Mouse (Mus musculus) MEL (cell line): Measurements from ENCODE around the gene Hcfc1. TPM values are rescaled to one million over a fixed set of nuclear protein-coding genes. Genes with fewer than 3 reads are reported as not detected.

Experiments used
- DNase-seq: peaks from one replicate; pipeline ENCODE4 v3.0.0; 2011; ENCODE audit warnings: low read depth, low spot score
- H3K27ac ChIP-seq: 2 replicates; pipeline ENCODE4 v1.5.1; 2012; ENCODE audit warnings: low read depth, mild to moderate bottlenecking, control low read depth, low read length, moderate library complexity; ENCODE audit not compliant: control insufficient read depth
- H3K27me3 ChIP-seq, 2 experiments: fragments of 150-350 bp in 1 of 2; sonication (generic) in 1 of 2; 2 replicates each; pipeline ENCODE4 v1.6.1; 2012; ENCODE audit warnings: low read length in 2 of 2, mild to moderate bottlenecking in 2 of 2, improper control_type of control experiment in 1 of 2, moderate library complexity in 1 of 2; ENCODE audit not compliant: insufficient read depth in 2 of 2, control insufficient read depth in 1 of 2
- H3K36me3 ChIP-seq, 2 experiments: 2 replicates each; pipeline ENCODE4 v1.6.1; 2012 to 2014; ENCODE audit warnings: low read length in 2 of 2, improper control_type of control experiment in 1 of 2, inconsistent platforms in 1 of 2, mild to moderate bottlenecking in 1 of 2; ENCODE audit not compliant: insufficient read depth in 2 of 2, control insufficient read depth in 1 of 2
- H3K4me1 ChIP-seq, 2 experiments: fragments of 150-350 bp in 1 of 2; sonication (generic) in 1 of 2; 2 replicates each; pipeline ENCODE4 v1.6.1; 2012; ENCODE audit warnings: low read length in 2 of 2, improper control_type of control experiment in 1 of 2, mild to moderate bottlenecking in 1 of 2; ENCODE audit not compliant: insufficient read depth in 2 of 2, control insufficient read depth in 1 of 2
- H3K4me3 ChIP-seq, 2 experiments: fragments of 150-350 bp in 1 of 2; sonication (generic) in 1 of 2; 2 replicates each; pipeline ENCODE4 v1.5.1; 2012; ENCODE audit warnings: low read depth in 2 of 2, low read length in 2 of 2, mild to moderate bottlenecking in 2 of 2, moderate library complexity in 2 of 2, control low read depth in 1 of 2, improper control_type of control experiment in 1 of 2; ENCODE audit not compliant: control insufficient read depth in 1 of 2, insufficient read depth in 1 of 2
- H3K79me2 ChIP-seq: 2 replicates; pipeline ENCODE4 v1.6.1; 2012; ENCODE audit warnings: mild to moderate bottlenecking, low read length, moderate library complexity; ENCODE audit not compliant: control insufficient read depth, poor library complexity, insufficient read depth
- H3K9ac ChIP-seq: 2 replicates; pipeline ENCODE4 v1.6.1; 2012; ENCODE audit warnings: low read depth, mild to moderate bottlenecking, control low read depth, low read length, moderate library complexity; ENCODE audit not compliant: control insufficient read depth, poor library complexity, severe bottlenecking
- H3K9me3 ChIP-seq: fragments of 150-350 bp; sonication (generic); replicated peaks from 2 replicates; pipeline ENCODE4 v1.6.1; 2012; ENCODE audit warnings: mild to moderate bottlenecking, low read length, improper control_type of control experiment, moderate library complexity; ENCODE audit not compliant: insufficient read depth
- BHLHE40 ChIP-seq: IDR thresholded peaks from 2 replicates; pipeline ENCODE4 v1.6.1; 2012; ENCODE audit warnings: low read depth, mild to moderate bottlenecking, inconsistent platforms, low read length, improper control_type of control experiment, borderline replicate concordance
- CHD1 ChIP-seq: IDR thresholded peaks from 2 replicates; pipeline ENCODE4 v1.6.1; 2012; ENCODE audit warnings: low read depth, mild to moderate bottlenecking, inconsistent platforms, low read length, improper control_type of control experiment
- CHD2 ChIP-seq: IDR thresholded peaks from 2 replicates; pipeline ENCODE4 v1.6.1; 2011; ENCODE audit warnings: low read length, improper control_type of control experiment
- CTCF ChIP-seq, 3 experiments: IDR thresholded peaks in 2 of 3; conservative IDR thresholded peaks in 1 of 3; 2 replicates each; pipeline ENCODE4 v1.5.1; 2011 to 2012; ENCODE audit warnings: low read length in 3 of 3, low read depth in 2 of 3, mild to moderate bottlenecking in 2 of 3, improper control_type of control experiment in 1 of 3, inconsistent platforms in 1 of 3, mixed read lengths in 1 of 3, moderate library complexity in 1 of 3; ENCODE audit not compliant: control insufficient read depth in 1 of 3, insufficient read depth in 1 of 3, poor library complexity in 1 of 3, severe bottlenecking in 1 of 3
- E2F4 ChIP-seq: IDR thresholded peaks from 2 replicates; pipeline ENCODE4 v1.6.1; 2011; ENCODE audit warnings: low read depth, low read length, improper control_type of control experiment, borderline replicate concordance
- ELF1 ChIP-seq: IDR thresholded peaks from 2 replicates; pipeline ENCODE4 v1.6.1; 2014; ENCODE audit warnings: low read depth, mild to moderate bottlenecking, inconsistent platforms, low read length, improper control_type of control experiment, moderate library complexity
- EP300 ChIP-seq, 2 experiments: IDR thresholded peaks; 2 replicates each; pipeline ENCODE4 v1.6.1; 2011; ENCODE audit warnings: improper control_type of control experiment in 2 of 2, low read length in 2 of 2, low read depth in 1 of 2, mild to moderate bottlenecking in 1 of 2
- ETS1 ChIP-seq: IDR thresholded peaks from 2 replicates; pipeline ENCODE4 v1.6.1; 2012; ENCODE audit warnings: low read depth, mild to moderate bottlenecking, inconsistent platforms, low read length, improper control_type of control experiment, moderate library complexity
- GABPA ChIP-seq: IDR thresholded peaks from 2 replicates; pipeline ENCODE4 v1.6.1; 2012; ENCODE audit warnings: low read depth, mild to moderate bottlenecking, inconsistent platforms, low read length, improper control_type of control experiment, moderate library complexity
- GATA1 ChIP-seq: IDR thresholded peaks from 2 replicates; pipeline ENCODE4 v1.6.1; 2011; ENCODE audit warnings: low read depth, low read length, improper control_type of control experiment
- HCFC1 ChIP-seq: IDR thresholded peaks from 2 replicates; pipeline ENCODE4 v1.6.1; 2012; ENCODE audit warnings: low read depth, mild to moderate bottlenecking, inconsistent platforms, low read length, improper control_type of control experiment, moderate library complexity
- JUND ChIP-seq: IDR thresholded peaks from 2 replicates; pipeline ENCODE4 v1.6.1; 2011; ENCODE audit warnings: low read depth, mild to moderate bottlenecking, improper control_type of control experiment, low read length
- KAT2A ChIP-seq: conservative IDR thresholded peaks from 2 replicates; pipeline ENCODE4 v1.6.1; 2012; ENCODE audit warnings: low read depth, low read length, improper control_type of control experiment, inconsistent platforms
- MAFK ChIP-seq: IDR thresholded peaks from 2 replicates; pipeline ENCODE4 v1.6.1; 2011; ENCODE audit warnings: low read depth, mild to moderate bottlenecking, low read length, improper control_type of control experiment, borderline replicate concordance
- MAX ChIP-seq: IDR thresholded peaks from 2 replicates; pipeline ENCODE4 v1.6.1; 2011; ENCODE audit warnings: low read length, improper control_type of control experiment
- MAZ ChIP-seq: IDR thresholded peaks from 2 replicates; pipeline ENCODE4 v1.6.1; 2012; ENCODE audit warnings: low read depth, mild to moderate bottlenecking, inconsistent platforms, low read length, improper control_type of control experiment
- MEF2A ChIP-seq: IDR thresholded peaks from 2 replicates; pipeline ENCODE4 v1.6.1; 2014; ENCODE audit warnings: low read depth, mild to moderate bottlenecking, inconsistent platforms, low read length, improper control_type of control experiment; ENCODE audit not compliant: poor library complexity, insufficient replicate concordance, severe bottlenecking; ENCODE audit errors: extremely low read depth
- MXI1 ChIP-seq: IDR thresholded peaks from 2 replicates; pipeline ENCODE4 v1.6.1; 2011; ENCODE audit warnings: mild to moderate bottlenecking, low read depth, low read length, improper control_type of control experiment
- MYB ChIP-seq: IDR thresholded peaks from 2 replicates; pipeline ENCODE4 v1.6.1; 2011; ENCODE audit warnings: mild to moderate bottlenecking, low read depth, low read length, improper control_type of control experiment
- MYC ChIP-seq: IDR thresholded peaks from 2 replicates; pipeline ENCODE4 v1.6.1; 2011; ENCODE audit warnings: low read depth, mild to moderate bottlenecking, low read length, improper control_type of control experiment, moderate library complexity
- NELFE ChIP-seq: IDR thresholded peaks from 2 replicates; pipeline ENCODE4 v1.6.1; 2011; ENCODE audit warnings: low read depth, low read length, improper control_type of control experiment
- NRF1 ChIP-seq: IDR thresholded peaks from 2 replicates; pipeline ENCODE4 v1.6.1; 2014; ENCODE audit warnings: low read depth, mild to moderate bottlenecking, inconsistent platforms, low read length, improper control_type of control experiment, moderate library complexity; ENCODE audit not compliant: poor library complexity, insufficient read depth, severe bottlenecking
- POLR2A ChIP-seq, 2 experiments: IDR thresholded peaks; 2 replicates each; pipeline ENCODE4 v1.6.1; 2011 to 2012; ENCODE audit warnings: low read length in 2 of 2, mild to moderate bottlenecking in 2 of 2, control low read depth in 1 of 2, improper control_type of control experiment in 1 of 2, low read depth in 1 of 2, moderate library complexity in 1 of 2; ENCODE audit not compliant: control insufficient read depth in 1 of 2, insufficient read depth in 1 of 2, poor library complexity in 1 of 2
- POLR2AphosphoS2 ChIP-seq: IDR thresholded peaks from 2 replicates; pipeline ENCODE4 v1.6.1; 2011; ENCODE audit warnings: low read length, improper control_type of control experiment
- POLR2AphosphoS5 ChIP-seq: IDR thresholded peaks from 2 replicates; pipeline ENCODE4 v1.6.1; 2012; ENCODE audit warnings: low read depth, borderline replicate concordance, mild to moderate bottlenecking, inconsistent platforms, low read length, moderate library complexity, mixed read lengths
- RCOR1 ChIP-seq: IDR thresholded peaks from 2 replicates; pipeline ENCODE4 v1.6.1; 2012; ENCODE audit warnings: low read depth, mild to moderate bottlenecking, inconsistent platforms, low read length, improper control_type of control experiment
- SIN3A ChIP-seq: IDR thresholded peaks from 2 replicates; pipeline ENCODE4 v1.6.1; 2012; ENCODE audit warnings: low read length, improper control_type of control experiment, inconsistent platforms
- SMC3 ChIP-seq: IDR thresholded peaks from 2 replicates; pipeline ENCODE4 v1.6.1; 2011; ENCODE audit warnings: low read depth, low read length, improper control_type of control experiment
- TAL1 ChIP-seq: IDR thresholded peaks from 2 replicates; pipeline ENCODE4 v1.6.1; 2012; ENCODE audit warnings: mild to moderate bottlenecking, inconsistent platforms, low read length, moderate library complexity, mixed read lengths
- TBP ChIP-seq: IDR thresholded peaks from 2 replicates; pipeline ENCODE4 v1.8.0; 2011; ENCODE audit warnings: low read depth, low read length, improper control_type of control experiment
- TCF12 ChIP-seq: IDR thresholded peaks from 2 replicates; pipeline ENCODE4 v1.6.1; 2014; ENCODE audit warnings: low read depth, mild to moderate bottlenecking, inconsistent platforms, low read length, improper control_type of control experiment, moderate library complexity
- UBTF ChIP-seq: IDR thresholded peaks from 2 replicates; pipeline ENCODE4 v1.6.1; 2012; ENCODE audit warnings: low read depth, mild to moderate bottlenecking, inconsistent platforms, low read length, improper control_type of control experiment, moderate library complexity, borderline replicate concordance; ENCODE audit not compliant: insufficient read depth
- USF1 ChIP-seq: IDR thresholded peaks from 2 replicates; pipeline ENCODE4 v1.6.1; 2014; ENCODE audit warnings: low read depth, mild to moderate bottlenecking, inconsistent platforms, low read length, improper control_type of control experiment, moderate library complexity
- USF2 ChIP-seq, 2 experiments: IDR thresholded peaks; 2 replicates each; pipeline ENCODE4 v1.6.1; 2011 to 2012; ENCODE audit warnings: improper control_type of control experiment in 2 of 2, low read length in 2 of 2, borderline replicate concordance in 1 of 2, inconsistent platforms in 1 of 2, low read depth in 1 of 2, mild to moderate bottlenecking in 1 of 2; ENCODE audit not compliant: insufficient read depth in 1 of 2
- ZC3H11A ChIP-seq: IDR thresholded peaks from 2 replicates; pipeline ENCODE4 v1.6.1; 2012; ENCODE audit warnings: low read depth, mild to moderate bottlenecking, inconsistent platforms, low read length, improper control_type of control experiment
- ZKSCAN1 ChIP-seq: IDR thresholded peaks from 2 replicates; pipeline ENCODE4 v1.6.1; 2012; ENCODE audit warnings: low read depth, mild to moderate bottlenecking, inconsistent platforms, low read length, improper control_type of control experiment, moderate library complexity
- ZMIZ1 ChIP-seq: IDR thresholded peaks from 2 replicates; pipeline ENCODE4 v1.6.1; 2012; ENCODE audit warnings: low read depth, mild to moderate bottlenecking, inconsistent platforms, low read length, improper control_type of control experiment, moderate library complexity
- ZNF384 ChIP-seq: IDR thresholded peaks from 2 replicates; pipeline ENCODE4 v1.6.1; 2012; ENCODE audit warnings: low read depth, mild to moderate bottlenecking, inconsistent platforms, low read length, improper control_type of control experiment
- polyA plus RNA-seq, 2 experiments: library from polyadenylated mRNA; stranded (reverse) in 1 of 2; unstranded in 1 of 2; fragments of >175 nt in 1 of 2; fragments of >200 nt in 1 of 2; gene quantifications; 2 replicates each; pipeline versions ENCODE4 v1.2.1 to v1.2.4; 2012; ENCODE audit warnings: low replicate concordance in 2 of 2, low read depth in 1 of 2; ENCODE audit not compliant: insufficient read length in 2 of 2, insufficient read depth in 1 of 2, missing spikeins in 1 of 2
- total RNA-seq: library from RNA; depleted of rRNA; stranded (reverse); fragments of 300-350 nt; gene quantifications from 2 replicates; pipeline ENCODE4 v1.2.3, GENCODE M21; 2012

Hcfc1 gene
- total and polyA plus RNA-seq, 3 experiments, result 40.8 to 146 (median 53.6) TPM

DNA sequence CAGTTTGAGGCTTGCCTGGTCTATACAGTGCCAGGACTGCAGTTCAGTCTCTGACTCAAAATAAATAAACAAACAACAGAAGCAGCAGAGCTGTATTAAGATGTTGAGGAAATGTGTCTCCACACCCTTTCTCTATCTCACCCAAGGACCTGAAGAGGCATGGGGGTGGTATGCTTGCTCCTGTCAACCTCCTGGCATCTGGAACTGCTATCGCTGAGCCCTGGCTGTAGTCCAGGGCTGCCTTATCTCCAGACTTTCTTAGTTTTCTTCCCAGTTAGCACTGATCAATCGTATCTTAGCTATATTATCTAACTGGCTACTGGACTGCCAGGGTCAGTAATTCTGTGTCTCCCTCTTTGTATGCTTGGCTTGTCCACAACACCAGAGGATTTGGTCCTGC, 24.3 kb downstream of the Hcfc1 start:
- H3K36me3 ChIP-seq, result peaks cover 5 to 27% of the 10 kb centered on the region in 2 experiments
- TF ChIP-seq MYC (no peak), ELF1 (no peak), POLR2A (IDR thresholded peaks at IDR 0.05; ENCODE audit: control insufficient read depth in 1 of 2, insufficient read depth in 1 of 2, low read depth in 1 of 2, low read length in 2 of 2, poor library complexity in 1 of 2) (no peak), JUND (no peak), CHD2 (no peak), E2F4 (no peak), USF1 (no peak), TBP (no peak), CTCF (IDR thresholded peaks at IDR 0.05 in 2 of 3, conservative IDR thresholded peaks at IDR 0.05 in 1 of 3; ENCODE audit: control insufficient read depth in 1 of 3, insufficient read depth in 1 of 3, low read depth in 2 of 3, low read length in 3 of 3, poor library complexity in 1 of 3, severe bottlenecking in 1 of 3) (no peak), TCF12 (peak; percentile 36; the same call in 1 of the 2 replicates), NELFE (no peak), GABPA (no peak), TAL1 (no peak), ZMIZ1 (no peak), BHLHE40 (no peak), ETS1 (0 out of 2 replicates have a peak, but pooled peaks have one; percentile 31), CHD1 (no peak), POLR2AphosphoS2 (peak; percentile 47; the same call in 1 of the 2 replicates), SIN3A (peak; percentile 32; the same call in 1 of the 2 replicates), MAX (no peak), MAZ (no peak), KAT2A (no peak), MXI1 (peak; percentile 47; the same call in 1 of the 2 replicates), NRF1 (no peak), HCFC1 (no peak), SMC3 (no peak), ZKSCAN1 (no peak), RCOR1 (no peak), MYB (no peak), UBTF (no peak), GATA1 (peak; percentile 65; the same call in 1 of the 2 replicates), MEF2A (no peak), EP300 (IDR thresholded peaks at IDR 0.05; ENCODE audit: low read depth in 1 of 2, low read length in 2 of 2) (peak; percentile 16 to 23; a peak in 2 of 4 replicates), POLR2AphosphoS5 (no peak), ZC3H11A (no peak), USF2 (IDR thresholded peaks at IDR 0.05; ENCODE audit: borderline replicate concordance in 1 of 2, insufficient read depth in 1 of 2, low read depth in 1 of 2, low read length in 2 of 2) (no peak), MAFK (no peak), ZNF384 (no peak)

More for the DNA sequence above, 24.3 kb downstream of the Hcfc1 start:
- H3K27ac ChIP-seq, result no peak overlapping the region; the same call in 1 of the 2 replicates
- H3K79me2 ChIP-seq, result no peaks in the 10 kb centered on the region; the same call in 1 of the 2 replicates
- H3K4me3 ChIP-seq, result no peak overlapping the region
- H3K9ac ChIP-seq, result no peak overlapping the region
- DNase-seq, result peak; percentile 41
- no peaks in the 10 kb centered on the region for H3K9me3 ChIP-seq
- H3K27me3 ChIP-seq, result no peaks in the 10 kb centered on the region
- peaks cover 0 to 19% of the 10 kb centered on the region in 2 experiments; a peak in 3 of 4 replicates for H3K4me1 ChIP-seq
